Comparison of ENCODE assay signal across 23 mouse cellular contexts in the genomic region with DNA sequence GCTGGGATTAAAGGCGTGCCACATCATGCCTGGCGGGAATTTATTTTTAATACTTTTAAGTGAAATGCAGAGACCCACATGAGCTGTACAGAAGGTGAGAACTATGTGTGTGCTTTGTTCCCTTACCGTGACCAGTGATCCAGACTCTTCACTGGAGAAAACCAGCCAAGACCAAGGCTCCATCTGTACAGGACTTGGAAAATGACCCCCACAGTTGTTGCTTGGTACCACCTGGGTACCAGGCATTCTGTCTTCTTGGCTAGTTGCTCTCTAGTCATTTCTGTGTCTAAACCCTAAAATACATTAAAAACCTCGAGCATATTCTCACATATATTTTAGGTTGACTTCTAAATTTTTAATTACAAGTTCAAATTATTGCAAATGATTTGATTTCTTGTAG.
DNase-seq lines count a peak whose midpoint lies in the region; ATAC-seq and TF ChIP-seq lines count a peak whose summit lies in the region.
"Had no signal": no experiment of that assay in that cellular context is flagged by ENCODE, and none has a peak within 500 bp of the region (broad histone marks: within the 10 kb centered on the region; RNA-seq: fewer than 3 reads in every experiment).

No protein-coding gene starts in this region.

- intact Hi-C loops in left cerebral cortex, postnatal 4 days (cut with DNase I), result no loop called here
- intact Hi-C loops in left cerebral cortex, postnatal 36 days (cut with DNase I), result no loop called here

- H3K27ac ChIP-seq in cerebellum, adult 2 months (ENCODE audit: insufficient read depth, low read length), result no peak overlapping the region
- H3K27ac ChIP-seq: embryonic facial prominence, embryonic 10.5 days; embryonic facial prominence, embryonic 12.5 days; forebrain, embryonic 13.5 days; forebrain, embryonic 15.5 days had no signal

- no peak for ATAC-seq in cerebellum, adult (ENCODE audit: insufficient number of reproducible peaks, low FRiP score, low TSS enrichment)
- ATAC-seq: activated CD4-positive, CD25-positive, alpha-beta regulatory T cell, adult 4 months; CD4-positive, CD25-positive, alpha-beta regulatory T cell, adult 4 months; forebrain, embryonic 13.5 days; forebrain, embryonic 15.5 days; forebrain, postnatal 0 days; Patski had no signal

- TF ChIP-seq CTCF in cerebellum, adult 2 months (IDR thresholded peaks at IDR 0.05; ENCODE audit: borderline replicate concordance, insufficient read depth, low read depth, low read length), result no peak

- WGBS in cerebellum, adult 2 months, result 31% methylated on average over 4 of the region's 4 CpGs

- TF ChIP-seq POLR2A in cerebellum, adult 2 months (IDR thresholded peaks at IDR 0.05; ENCODE audit: borderline replicate concordance, insufficient read depth, low read length), result no peak

- DNase-seq in cerebellum, adult 2 months, result peak; percentile 10 to 34
- peak; percentile 59 to 79 for DNase-seq in cerebellum, postnatal 14 days
- no peak for DNase-seq in cerebellum, adult 11-12 months
- peak; percentile 3 to 9 for DNase-seq in cerebellum, postnatal 36 days
- DNase-seq in cerebellum, adult 11 months, result no peak
- DNase-seq in left cerebral cortex, postnatal 4 days, result peak; percentile 18
- no peak for DNase-seq in left cerebral cortex, postnatal 36 days (ENCODE audit: low spot score in 2 of 2)
- DNase-seq: adrenal gland, adult 8-10 months; adrenal gland, postnatal 14 days; adrenal gland, postnatal 36 days; B cell, adult 2 months; cerebellum, adult 18-20 months; cerebellum, adult 9-11 months; forebrain, postnatal 0 days had no signal

- H3K4me1 ChIP-seq in cerebellum, adult 2 months (ENCODE audit: control insufficient read depth, insufficient read depth, low read length), result no peaks in the 10 kb centered on the region; the same call in 1 of the 2 replicates
- H3K4me1 ChIP-seq: embryonic facial prominence, embryonic 12.5 days; forebrain, embryonic 13.5 days; forebrain, embryonic 15.5 days had no signal

- H3K4me3 ChIP-seq in cerebellum, adult 2 months (replicated peaks; ENCODE audit: insufficient read depth, low read depth, low read length), result no peak overlapping the region
- H3K4me3 ChIP-seq: embryonic facial prominence, embryonic 10.5 days; embryonic facial prominence, embryonic 12.5 days; forebrain, embryonic 13.5 days; forebrain, embryonic 15.5 days had no signal

- H3K27me3 ChIP-seq in cerebellum, adult 2 months (ENCODE audit: control insufficient read depth, insufficient read depth, low read length), result no peaks in the 10 kb centered on the region
- H3K27me3 ChIP-seq: CH12.LX; embryonic facial prominence, embryonic 12.5 days; forebrain, embryonic 13.5 days; forebrain, embryonic 15.5 days; Patski had no signal

Comparison
In these comparisons a context has a peak if more than half of its experiments do, and no peak if none do; other contexts are left out.
1. DNase-seq: peak in cerebellum, adult 2 months (2 of 2), cerebellum, postnatal 14 days (2 of 2), cerebellum, postnatal 36 days (2 of 2) and left cerebral cortex, postnatal 4 days (single experiment); none in cerebellum, adult 11-12 months (single experiment), cerebellum, adult 11 months (single experiment) and left cerebral cortex, postnatal 36 days (0 of 2).